Mouse (Mus musculus) embryonic facial prominence, embryonic 10.5 days (tissue): ENCODE measurements at regions not wholly inside any gene's neighbourhood (a gene's known extent, or its start where the extent isn't known, plus 50 kb on each side); places are given as distances from the start of the nearest gene placed in this dataset.

Experiments
- DNase-seq: peaks from one replicate; pipeline ENCODE4 v3.0.0-alpha.2; 2017; ENCODE audit warnings: low spot score
- H3K27ac ChIP-seq: fragments of 300-500 bp; sonication (generic); replicated peaks from 2 replicates; pipeline ENCODE4 v1.5.1; 2016; ENCODE audit warnings: mild to moderate bottlenecking
- H3K27me3 ChIP-seq: fragments of 300-500 bp; sonication (generic); replicated peaks from 2 replicates; pipeline ENCODE4 v1.6.1; 2016; ENCODE audit warnings: low read depth, mild to moderate bottlenecking; ENCODE audit not compliant: poor library complexity, severe bottlenecking
- H3K36me3 ChIP-seq: fragments of 300-500 bp; sonication (generic); replicated peaks from 2 replicates; pipeline ENCODE4 v1.6.1; 2016; ENCODE audit warnings: mild to moderate bottlenecking, moderate library complexity
- H3K4me1 ChIP-seq: fragments of 300-500 bp; sonication (generic); 2 replicates; pipeline ENCODE4 v1.6.1; 2016
- H3K4me3 ChIP-seq: fragments of 300-500 bp; sonication (generic); 2 replicates; pipeline ENCODE4 v1.5.1; 2016; ENCODE audit warnings: mild to moderate bottlenecking, moderate library complexity
- H3K9me3 ChIP-seq: fragments of 300-500 bp; sonication (generic); 2 replicates; pipeline ENCODE4 v1.6.1; 2016; ENCODE audit warnings: mild to moderate bottlenecking
- WGBS: fragments of 180-500 bp; shearing (Covaris S2); methylation state at CpG from one replicate; pipeline ENCODE4 v1.1.7; 2016; 5-methylcytosine and 5-hydroxymethylcytosine counted together

- no peak overlapping the region for H3K27ac ChIP-seq
- H3K4me3 ChIP-seq: no peak overlapping the region
- H3K4me1 ChIP-seq: no peaks in the 10 kb centered on the region
- 80% methylated on average over 3 of the region's 3 CpGs for WGBS
- no peaks in the 10 kb centered on the region for H3K36me3 ChIP-seq
- DNase-seq: no peak
- no peaks in the 10 kb centered on the region for H3K27me3 ChIP-seq
- H3K9me3 ChIP-seq: no peaks in the 10 kb centered on the region
Measured at GRCm38 (mm10) chr9:50257162-50257561, 87.6 kb downstream of the Rpl10-ps3 start.

DNA sequence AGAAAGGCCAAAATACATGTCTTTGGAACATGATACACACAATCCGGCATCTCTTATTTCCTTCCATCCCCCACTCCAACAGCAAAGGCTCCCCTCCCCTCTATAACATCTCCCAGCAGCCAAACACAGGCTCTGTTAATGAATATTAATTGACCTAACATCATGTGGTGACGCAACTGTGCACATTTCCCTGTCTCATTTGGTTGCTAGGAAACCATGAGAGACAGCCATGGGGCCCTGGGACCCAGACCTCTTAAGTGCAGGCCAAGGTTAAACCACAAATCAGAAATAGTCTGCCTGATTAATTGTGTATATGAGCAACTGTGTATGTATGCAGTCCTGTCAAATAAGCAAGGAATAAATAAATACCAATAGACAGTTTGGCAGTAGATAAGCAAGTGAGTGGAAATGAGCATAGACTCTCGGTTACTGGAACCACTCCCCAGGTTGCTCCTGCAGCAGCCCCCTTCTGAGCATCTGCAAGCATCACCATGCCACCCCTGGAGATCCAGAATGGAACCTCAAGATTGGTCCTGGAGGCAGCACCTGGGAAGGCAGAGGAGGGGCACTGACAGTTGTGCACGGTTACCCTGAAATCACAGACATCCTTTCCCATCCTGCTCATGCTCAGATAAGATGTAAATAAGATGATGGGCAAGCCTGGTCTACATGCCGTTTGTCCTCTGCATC is 99.6 kb downstream of the Rpl10-ps3 start:
- Histone ChIP-seq H3K27me3 (no peaks in the 10 kb centered on the region), H3K27ac (no peak overlapping the region), H3K4me1 (peaks cover 30% of the 10 kb centered on the region), H3K36me3 (no peaks in the 10 kb centered on the region), H3K9me3 (no peaks in the 10 kb centered on the region), H3K4me3 (no peak overlapping the region)
- DNase-seq: peak; percentile 28
- WGBS: 64% methylated on average over 5 of the region's 5 CpGs

GRCm38 (mm10) chr9:50240923-50241322 is 103.8 kb downstream of the Rpl10-ps3 start:
- WGBS: 50% methylated on average over 8 of the region's 8 CpGs
- H3K36me3 ChIP-seq: no peaks in the 10 kb centered on the region
- H3K27ac ChIP-seq: no peak overlapping the region
- H3K4me3 ChIP-seq: no peak overlapping the region
- no peak for DNase-seq
- peaks cover 38% of the 10 kb centered on the region for H3K4me1 ChIP-seq
- H3K9me3 ChIP-seq: no peaks in the 10 kb centered on the region
- no peaks in the 10 kb centered on the region for H3K27me3 ChIP-seq

DNA sequence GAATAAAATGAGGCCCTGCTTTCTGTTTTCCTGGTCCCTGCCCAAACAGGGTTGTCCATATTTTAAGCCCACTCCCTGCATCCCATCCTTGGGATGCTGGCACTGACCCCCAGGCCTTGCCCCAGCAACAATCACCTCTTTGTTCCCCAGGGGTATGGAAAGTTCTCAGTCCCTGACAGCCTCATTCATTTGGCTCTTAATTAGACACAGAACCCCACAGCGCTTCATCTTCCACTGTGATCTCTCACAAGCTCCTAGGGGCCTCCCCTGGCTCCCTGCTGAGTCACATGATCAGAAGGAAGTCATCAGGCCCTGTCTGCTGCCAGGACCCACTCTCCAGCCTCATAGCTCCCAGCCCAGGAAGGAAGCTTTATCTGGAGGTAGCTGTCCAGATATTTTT is 108.9 kb downstream of the Rpl10-ps3 start:
- peak overlapping the region; percentile 20; the same call in 1 of the 2 replicates for H3K27ac ChIP-seq
- DNase-seq: peak; percentile 44
- no peaks in the 10 kb centered on the region for H3K27me3 ChIP-seq
- H3K4me1 ChIP-seq: peaks cover 21% of the 10 kb centered on the region
- H3K4me3 ChIP-seq: no peak overlapping the region
- 15% methylated on average over 1 of the region's 1 CpGs for WGBS
- H3K9me3 ChIP-seq: no peaks in the 10 kb centered on the region
- H3K36me3 ChIP-seq: no peaks in the 10 kb centered on the region

- Histone ChIP-seq H3K9me3 (no peaks in the 10 kb centered on the region), H3K27ac (0 out of 2 replicates have a peak overlapping the region, but pooled peaks have one; percentile 15), H3K4me1 (peaks cover 16% of the 10 kb centered on the region), H3K36me3 (no peaks in the 10 kb centered on the region), H3K4me3 (no peak overlapping the region), H3K27me3 (no peaks in the 10 kb centered on the region)
- 88% methylated on average over 6 of the region's 6 CpGs for WGBS
- no peak for DNase-seq
Measured at GRCm38 (mm10) chr9:50234655-50235054, 110.1 kb downstream of the Rpl10-ps3 start.

DNA sequence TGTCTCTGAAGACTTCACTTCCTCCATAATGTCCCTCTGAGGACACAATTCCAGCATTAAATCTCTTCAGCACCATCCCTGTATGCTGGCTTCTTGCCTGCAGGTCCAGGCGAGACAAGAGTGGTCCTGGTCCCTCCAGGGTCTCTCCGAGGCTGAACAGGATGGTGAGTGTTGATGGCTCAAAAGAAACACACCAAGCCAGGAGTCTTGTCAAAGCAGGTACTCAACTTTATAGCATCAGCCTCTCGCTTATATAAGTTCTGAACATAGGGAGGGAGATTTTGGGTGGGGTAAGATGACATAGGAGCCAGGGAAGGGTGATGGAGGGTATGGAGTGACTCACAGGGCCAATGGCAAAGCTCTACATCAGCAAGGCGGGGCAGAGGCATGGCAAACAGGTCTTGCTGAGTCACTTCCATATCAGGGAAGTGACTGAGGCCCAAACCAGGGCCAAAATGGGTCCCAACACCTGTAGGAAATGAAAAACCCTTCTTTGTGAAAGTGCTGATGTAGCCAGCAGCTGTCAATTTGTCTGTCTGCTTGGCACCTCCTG is 111.7 kb downstream of the Rpl10-ps3 start:
- H3K9me3 ChIP-seq: no peaks in the 10 kb centered on the region
- no peak for DNase-seq
- 86% methylated on average over 4 of the region's 4 CpGs for WGBS

DNA sequence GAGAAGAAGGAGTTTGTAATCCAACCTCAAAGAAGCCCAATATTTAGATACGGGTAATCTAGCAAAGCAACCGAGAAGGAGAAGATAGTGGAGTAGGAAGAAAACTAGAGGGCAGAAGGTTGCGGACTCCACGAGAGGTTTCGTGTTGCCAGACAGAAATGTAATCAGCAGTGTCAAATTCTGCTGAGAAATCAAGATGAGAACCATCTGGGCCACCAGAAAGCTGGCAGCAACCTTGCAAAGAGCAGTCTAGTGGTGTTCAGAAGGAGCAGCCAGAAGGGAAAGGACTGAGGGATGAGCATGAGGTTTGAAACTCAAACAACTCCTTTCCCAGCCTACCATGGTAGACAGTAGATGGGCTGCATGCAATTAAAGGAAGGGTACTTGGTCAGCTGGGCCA is 134.3 kb downstream of the Rpl10-ps3 start:
- no peak overlapping the region for H3K27ac ChIP-seq
- 0 out of 2 replicates have a peak, but pooled peaks cover 4% of the 10 kb centered on the region for H3K4me1 ChIP-seq
- H3K4me3 ChIP-seq: no peak overlapping the region
- no peaks in the 10 kb centered on the region for H3K9me3 ChIP-seq
- 71% methylated on average over 5 of the region's 5 CpGs for WGBS
- H3K36me3 ChIP-seq: no peaks in the 10 kb centered on the region
- no peaks in the 10 kb centered on the region for H3K27me3 ChIP-seq
- DNase-seq: no peak

More for the DNA sequence above, 111.7 kb downstream of the Rpl10-ps3 start:
- Histone ChIP-seq H3K36me3 (no peaks in the 10 kb centered on the region), H3K4me1 (peaks cover 16% of the 10 kb centered on the region), H3K27ac (no peak overlapping the region), H3K4me3 (no peak overlapping the region), H3K27me3 (no peaks in the 10 kb centered on the region)

GRCm38 (mm10) chr9:50199422-50200218 is 145.1 kb downstream of the Rpl10-ps3 start:
- Histone ChIP-seq H3K9me3 (no peaks in the 10 kb centered on the region), H3K27ac (no peak overlapping the region), H3K4me3 (no peak overlapping the region), H3K27me3 (no peaks in the 10 kb centered on the region), H3K36me3 (no peaks in the 10 kb centered on the region), H3K4me1 (no peaks in the 10 kb centered on the region; the same call in 1 of the 2 replicates)
- no peak for DNase-seq
- WGBS: 86% methylated on average over 7 of the region's 7 CpGs

GRCm38 (mm10) chr9:50192400-50193110 is 152.2 kb downstream of the Rpl10-ps3 start:
- 61% methylated on average over 5 of the region's 5 CpGs for WGBS
- Histone ChIP-seq H3K9me3 (no peaks in the 10 kb centered on the region), H3K27ac (no peak overlapping the region; the same call in 1 of the 2 replicates), H3K4me1 (peaks cover 16% of the 10 kb centered on the region), H3K27me3 (no peaks in the 10 kb centered on the region), H3K4me3 (no peak overlapping the region), H3K36me3 (no peaks in the 10 kb centered on the region)
- no peak for DNase-seq

DNA sequence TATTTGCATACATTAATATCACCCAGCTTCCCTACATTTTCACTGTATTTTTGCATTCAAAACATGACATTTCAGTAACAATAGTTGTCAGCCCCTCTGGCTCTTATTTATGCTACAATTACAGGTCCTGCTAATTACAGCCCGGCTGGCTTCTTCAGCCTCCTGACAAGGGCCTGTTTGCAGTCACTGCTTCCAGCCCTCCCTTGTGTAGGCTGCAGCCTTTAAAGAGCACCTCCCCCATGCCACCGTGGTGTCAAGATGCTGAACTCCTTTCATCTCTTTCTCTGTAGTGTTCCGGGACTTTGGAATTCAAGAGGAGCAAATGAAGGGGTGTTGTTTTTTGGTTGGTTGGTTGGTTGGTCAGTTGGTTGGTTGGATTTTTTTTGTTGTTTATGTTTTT is 153.6 kb downstream of the Rpl10-ps3 start:
- Histone ChIP-seq H3K27ac (no peak overlapping the region), H3K27me3 (no peaks in the 10 kb centered on the region), H3K4me1 (peaks cover 16% of the 10 kb centered on the region), H3K4me3 (no peak overlapping the region), H3K36me3 (no peaks in the 10 kb centered on the region), H3K9me3 (no peaks in the 10 kb centered on the region)
- 4% methylated on average over 3 of the region's 3 CpGs for WGBS
- DNase-seq: peak; percentile 18

DNA sequence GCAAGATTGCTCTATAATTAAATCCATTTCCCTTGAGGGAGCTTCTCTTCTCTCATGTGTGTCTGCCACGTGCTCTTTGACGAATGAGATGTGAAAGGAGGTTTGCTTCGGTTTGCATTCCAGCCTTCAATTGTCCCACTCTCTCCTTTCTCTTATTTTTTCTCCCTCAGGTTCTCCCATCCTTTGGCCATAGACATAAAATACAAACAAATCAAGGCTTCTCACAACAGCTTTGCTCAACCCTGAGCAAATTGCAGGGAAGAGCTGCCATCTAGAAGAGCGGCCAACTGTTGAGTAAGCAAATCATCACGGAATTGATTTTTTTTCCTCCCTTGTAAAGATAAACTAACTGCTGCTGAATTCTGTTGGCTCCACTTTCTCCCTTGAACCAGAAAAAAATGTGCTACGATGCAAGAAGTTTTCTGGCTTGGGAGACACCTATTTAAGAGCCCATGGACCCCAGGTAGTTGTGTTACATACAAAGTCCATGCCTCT is 156.1 kb downstream of the Rpl10-ps3 start:
- DNase-seq: no peak
- WGBS: 78% methylated on average over 6 of the region's 6 CpGs
- Histone ChIP-seq H3K9me3 (no peaks in the 10 kb centered on the region), H3K36me3 (no peaks in the 10 kb centered on the region), H3K4me3 (no peak overlapping the region), H3K27ac (no peak overlapping the region), H3K4me1 (peaks cover 16% of the 10 kb centered on the region), H3K27me3 (no peaks in the 10 kb centered on the region)

DNA sequence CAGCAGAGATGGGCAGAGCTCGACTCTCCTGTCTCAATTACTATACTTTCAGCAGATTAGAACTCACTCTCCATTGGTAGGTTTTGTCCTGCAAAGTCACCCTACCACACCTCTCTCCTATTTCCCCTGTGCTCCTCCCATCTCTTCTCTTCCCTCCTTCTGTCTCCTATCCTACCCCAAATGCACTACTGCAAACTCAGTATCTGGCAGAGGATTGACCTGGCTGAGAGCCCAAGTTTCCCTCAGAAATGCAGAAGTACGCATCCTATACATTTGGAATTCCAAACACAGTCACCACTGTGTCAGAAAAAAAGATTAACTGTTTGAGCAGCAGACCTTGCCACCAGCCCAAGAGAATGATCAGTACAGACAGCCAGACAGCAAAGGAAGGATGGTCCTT is 163.4 kb downstream of the Rpl10-ps3 start:
- Histone ChIP-seq H3K4me1 (no peaks in the 10 kb centered on the region), H3K9me3 (no peaks in the 10 kb centered on the region), H3K27me3 (no peaks in the 10 kb centered on the region), H3K36me3 (no peaks in the 10 kb centered on the region), H3K27ac (no peak overlapping the region), H3K4me3 (no peak overlapping the region)
- DNase-seq: no peak
- 81% methylated on average over 2 of the region's 2 CpGs for WGBS
